9 mouse cellular contexts compared by ENCODE assay signal in the genomic region with DNA sequence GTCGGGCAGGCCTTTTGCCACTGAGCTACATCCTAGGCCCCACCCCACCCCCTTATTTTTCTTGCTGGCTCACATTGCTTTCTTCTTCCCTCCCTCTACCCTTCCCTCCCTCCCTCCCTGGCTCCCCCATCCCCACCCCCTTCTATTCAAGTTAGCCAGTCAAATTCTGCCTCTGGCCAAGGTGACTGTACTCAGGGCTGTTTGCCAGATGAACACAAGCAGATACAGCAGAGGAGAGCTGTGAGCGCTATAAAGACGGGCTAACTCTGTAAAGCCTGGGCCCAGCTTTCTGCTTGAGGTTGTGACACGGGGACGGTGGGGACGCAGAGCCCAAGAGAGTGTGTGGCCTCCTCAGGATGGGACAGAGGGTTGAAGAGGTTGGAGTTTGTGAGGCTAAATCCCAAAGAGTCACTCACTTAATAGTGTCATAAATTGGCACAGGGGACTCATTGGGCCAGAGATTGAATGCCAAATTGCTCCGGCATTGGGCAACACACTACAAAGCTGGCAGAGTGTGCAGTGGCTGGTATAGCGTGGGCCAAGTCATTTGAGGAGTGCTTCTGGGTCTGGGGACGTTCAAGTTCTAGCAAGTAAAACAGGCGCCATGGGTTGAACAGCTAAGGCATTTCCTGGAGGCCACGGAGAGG.
DNase-seq lines count a peak whose midpoint lies in the region; ATAC-seq lines count a peak whose summit lies in the region.
"Had no signal": no experiment of that assay in that cellular context is flagged by ENCODE, and none has a peak within 500 bp of the region (broad histone marks: within the 10 kb centered on the region; RNA-seq: fewer than 3 reads in every experiment).

No protein-coding gene starts in this region.

- 0 out of 2 replicates have a peak overlapping the region, but pooled peaks have one; percentile 27 for H3K27ac ChIP-seq in forebrain, embryonic 11.5 days (ENCODE audit: low read depth, low read length)
- H3K27ac ChIP-seq in stomach, embryonic 16.5 days (ENCODE audit: low read length), result 0 out of 2 replicates have a peak overlapping the region, but pooled peaks have one; percentile 39
- H3K27ac ChIP-seq: midbrain, embryonic 12.5 days had no signal

- H3K4me2 ChIP-seq in forebrain, embryonic 11.5 days (ENCODE audit: low read depth, low read length, severe bottlenecking), result no peak overlapping the region
- no peak overlapping the region for H3K4me2 ChIP-seq in stomach, embryonic 16.5 days (ENCODE audit: low read depth, low read length)
- H3K4me2 ChIP-seq: midbrain, embryonic 12.5 days had no signal

- ATAC-seq in forebrain, embryonic 11.5 days (replicated peaks; ENCODE audit: low FRiP score), result no peak
- no peak for ATAC-seq in stomach, embryonic 16.5 days (ENCODE audit: insufficient read depth, low FRiP score)
- ATAC-seq in erythroid progenitor cell, adult 5-6 weeks (replicated peaks; ENCODE audit: low FRiP score, poor library complexity, severe bottlenecking), result no peak

- H3K36me3 ChIP-seq in forebrain, embryonic 11.5 days (ENCODE audit: control insufficient read depth, insufficient read depth, low read length), result no peaks in the 10 kb centered on the region
- no peaks in the 10 kb centered on the region for H3K36me3 ChIP-seq in stomach, embryonic 16.5 days (ENCODE audit: control insufficient read depth, insufficient read depth, low read length)
- H3K36me3 ChIP-seq: midbrain, embryonic 12.5 days had no signal

- 67% methylated on average over 11 of the region's 11 CpGs for WGBS in forebrain, embryonic 11.5 days
- 63% methylated on average over 11 of the region's 11 CpGs for WGBS in stomach, embryonic 16.5 days

- intact Hi-C loops in gastrocnemius, postnatal 36 days (cut with DNase I), result no loop called here

- no peak overlapping the region; the same call in 1 of the 2 replicates for H3K9ac ChIP-seq in forebrain, embryonic 11.5 days (ENCODE audit: low read length)
- no peak overlapping the region; the same call in 1 of the 2 replicates for H3K9ac ChIP-seq in stomach, embryonic 16.5 days (ENCODE audit: low read length)
- H3K9ac ChIP-seq: midbrain, embryonic 12.5 days had no signal

- H3K4me3 ChIP-seq in forebrain, embryonic 11.5 days (ENCODE audit: low read depth, low read length), result no peak overlapping the region
- H3K4me3 ChIP-seq in stomach, embryonic 16.5 days (replicated peaks; ENCODE audit: low read length), result no peak overlapping the region
- H3K4me3 ChIP-seq: midbrain, embryonic 12.5 days had no signal

- peaks cover 2% of the 10 kb centered on the region; the same call in 1 of the 2 replicates for H3K4me1 ChIP-seq in forebrain, embryonic 11.5 days (replicated peaks; ENCODE audit: control insufficient read depth, insufficient read depth, low read length)
- peaks cover 18% of the 10 kb centered on the region for H3K4me1 ChIP-seq in stomach, embryonic 16.5 days (ENCODE audit: control insufficient read depth, insufficient read depth, low read length)

- H3K9me3 ChIP-seq in forebrain, embryonic 11.5 days (ENCODE audit: control insufficient read depth, low read length), result no peaks in the 10 kb centered on the region
- no peaks in the 10 kb centered on the region for H3K9me3 ChIP-seq in stomach, embryonic 16.5 days (replicated peaks; ENCODE audit: control insufficient read depth, low read length)

- no peaks in the 10 kb centered on the region for H3K27me3 ChIP-seq in forebrain, embryonic 11.5 days (ENCODE audit: control insufficient read depth, insufficient read depth, low read length)
- peaks cover 3% of the 10 kb centered on the region; the same call in 1 of the 2 replicates for H3K27me3 ChIP-seq in stomach, embryonic 16.5 days (ENCODE audit: control insufficient read depth, insufficient read depth, low read length)

- DNase-seq in urinary bladder, postnatal 14 days (ENCODE audit: low spot score), result peak; percentile 47
- DNase-seq in urinary bladder, postnatal 10 days (ENCODE audit: low spot score), result no peak
- no peak for DNase-seq in forebrain, embryonic 11.5 days (ENCODE audit: low spot score)
- peak; percentile 48 to 62 for DNase-seq in kidney, postnatal 36 days
- DNase-seq in frontal cortex, postnatal 14 days (ENCODE audit: low spot score in 2 of 2), result no peak
- no peak for DNase-seq in gastrocnemius, postnatal 36 days

Comparison
In these comparisons a context has a peak if more than half of its experiments do, and no peak if none do; other contexts are left out.
1. DNase-seq: peak in urinary bladder, postnatal 14 days (single experiment) and kidney, postnatal 36 days (2 of 2); none in urinary bladder, postnatal 10 days (single experiment), forebrain, embryonic 11.5 days (single experiment), frontal cortex, postnatal 14 days (0 of 2) and gastrocnemius, postnatal 36 days (0 of 2).